Comparison of ENCODE assay signal across 14 mouse cellular contexts in genomic region chr6:93014534-93014933, GRCm38 (mm10).
DNase-seq lines count a peak whose midpoint lies in the region; ATAC-seq and TF ChIP-seq lines count a peak whose summit lies in the region.
"Had no signal": no experiment of that assay in that cellular context is flagged by ENCODE, and none has a peak within 500 bp of the region (broad histone marks: within the 10 kb centered on the region; RNA-seq: fewer than 3 reads in every experiment).

No protein-coding gene starts in this region.

- ATAC-seq in embryonic facial prominence, embryonic 11.5 days (replicated peaks; ENCODE audit: insufficient number of reproducible peaks, low FRiP score, low TSS enrichment, low read depth): no peak
- ATAC-seq in liver, embryonic 15.5 days (ENCODE audit: insufficient read depth): peak; percentile 66
- ATAC-seq: CD4-positive, CD25-positive, alpha-beta regulatory T cell, adult 4 months; Patski had no signal

- intact Hi-C loops in left cerebral cortex, postnatal 4 days (cut with DNase I): no loop called here
- intact Hi-C loops in left cerebral cortex, adult 2 months (cut with DNase I): no loop called here

- no peak overlapping the region for H3K4me2 ChIP-seq in embryonic facial prominence, embryonic 11.5 days (ENCODE audit: low read depth, low read length)
- H3K4me2 ChIP-seq in liver, embryonic 15.5 days: no peak overlapping the region
- H3K4me2 ChIP-seq: hindbrain, embryonic 14.5 days had no signal

- no peaks in the 10 kb centered on the region for H3K27me3 ChIP-seq in embryonic facial prominence, embryonic 11.5 days (ENCODE audit: control insufficient read depth, insufficient read depth, low read length)
- H3K27me3 ChIP-seq in embryonic facial prominence, embryonic 10.5 days (replicated peaks; ENCODE audit: low read depth, poor library complexity, severe bottlenecking): no peaks in the 10 kb centered on the region
- no peaks in the 10 kb centered on the region for H3K27me3 ChIP-seq in liver, embryonic 15.5 days
- H3K27me3 ChIP-seq: Patski had no signal

- no peak overlapping the region for H3K27ac ChIP-seq in embryonic facial prominence, embryonic 11.5 days (replicated peaks; ENCODE audit: low read depth, low read length)
- no peak overlapping the region for H3K27ac ChIP-seq in embryonic facial prominence, embryonic 10.5 days (replicated peaks)
- H3K27ac ChIP-seq in liver, embryonic 15.5 days (replicated peaks): no peak overlapping the region
- no peak overlapping the region for H3K27ac ChIP-seq in left cerebral cortex, adult 2 months
- H3K27ac ChIP-seq: hindbrain, embryonic 14.5 days had no signal

- H3K4me3 ChIP-seq in embryonic facial prominence, embryonic 11.5 days (ENCODE audit: low read depth, low read length): no peak overlapping the region
- no peak overlapping the region for H3K4me3 ChIP-seq in embryonic facial prominence, embryonic 10.5 days
- H3K4me3 ChIP-seq in liver, embryonic 15.5 days (replicated peaks): no peak overlapping the region
- H3K4me3 ChIP-seq in left cerebral cortex, adult 2 months: no peak overlapping the region

- WGBS in embryonic facial prominence, embryonic 11.5 days: 71% methylated on average over 1 of the region's 1 CpGs
- 79% methylated on average over 1 of the region's 1 CpGs for WGBS in embryonic facial prominence, embryonic 10.5 days
- 54% methylated on average over 1 of the region's 1 CpGs for WGBS in liver, embryonic 15.5 days (ENCODE audit: insufficient replicate concordance)

- TF ChIP-seq CTCF in left cerebral cortex, adult 2 months (IDR thresholded peaks at IDR 0.05): no peak

- H3K4me1 ChIP-seq in embryonic facial prominence, embryonic 11.5 days (ENCODE audit: control insufficient read depth, insufficient read depth, low read length): no peaks in the 10 kb centered on the region; the same call in 1 of the 2 replicates
- H3K4me1 ChIP-seq in embryonic facial prominence, embryonic 10.5 days: 0 out of 2 replicates have a peak, but pooled peaks cover 7% of the 10 kb centered on the region
- H3K4me1 ChIP-seq in liver, embryonic 15.5 days (replicated peaks): no peaks in the 10 kb centered on the region

- H3K9me3 ChIP-seq in embryonic facial prominence, embryonic 11.5 days (replicated peaks; ENCODE audit: control insufficient read depth, low read length): no peaks in the 10 kb centered on the region
- no peaks in the 10 kb centered on the region for H3K9me3 ChIP-seq in embryonic facial prominence, embryonic 10.5 days
- H3K9me3 ChIP-seq in liver, embryonic 15.5 days (replicated peaks): no peaks in the 10 kb centered on the region

- DNase-seq in embryonic facial prominence, embryonic 11.5 days (ENCODE audit: low spot score): peak; percentile 5
- DNase-seq in embryonic facial prominence, embryonic 10.5 days (ENCODE audit: low spot score): no peak
- peak; percentile 56 for DNase-seq in kidney, adult 9 months
- peak; percentile 29 to 70 for DNase-seq in lung, postnatal 4 days
- no peak for DNase-seq in cerebellum, adult 8-10 months
- DNase-seq in left cerebral cortex, postnatal 4 days: no peak
- no peak for DNase-seq in left cerebral cortex, adult 2 months (ENCODE audit: extremely low spot score in 1 of 2, low spot score in 2 of 2)
- DNase-seq: adrenal gland, postnatal 36 days; cerebellum, adult 2 months; layer of hippocampus, adult 9-11 months had no signal

- H3K36me3 ChIP-seq in embryonic facial prominence, embryonic 11.5 days (replicated peaks; ENCODE audit: control insufficient read depth, insufficient read depth, low read depth, low read length): no peaks in the 10 kb centered on the region
- H3K36me3 ChIP-seq in embryonic facial prominence, embryonic 10.5 days (replicated peaks): no peaks in the 10 kb centered on the region
- no peaks in the 10 kb centered on the region for H3K36me3 ChIP-seq in liver, embryonic 15.5 days (replicated peaks)

- H3K9ac ChIP-seq in embryonic facial prominence, embryonic 11.5 days (replicated peaks; ENCODE audit: low read length): no peak overlapping the region
- H3K9ac ChIP-seq in liver, embryonic 15.5 days: no peak overlapping the region
- H3K9ac ChIP-seq: hindbrain, embryonic 14.5 days had no signal

Comparison
In these comparisons a context has a peak if more than half of its experiments do, and no peak if none do; other contexts are left out.
1. DNase-seq: peak in embryonic facial prominence, embryonic 11.5 days (single experiment), kidney, adult 9 months (single experiment) and lung, postnatal 4 days (2 of 2); none in embryonic facial prominence, embryonic 10.5 days (single experiment), cerebellum, adult 8-10 months (single experiment), left cerebral cortex, postnatal 4 days (single experiment) and left cerebral cortex, adult 2 months (0 of 2).